Mouse (Mus musculus) bone marrow, adult 2 months (tissue): ENCODE measurements around the gene Arhgef3.

ENCODE experiments used
- CTCF ChIP-seq: fragments of 200-500 bp; IDR thresholded peaks from 2 replicates; pipeline ENCODE4 v1.5.1; 2011; ENCODE audit warnings: low read length, control low read depth; ENCODE audit not compliant: control insufficient read depth, insufficient read depth
- POLR2A ChIP-seq: fragments of 200-500 bp; IDR thresholded peaks from 2 replicates; pipeline ENCODE4 v1.6.1; 2011; ENCODE audit warnings: low read depth, mild to moderate bottlenecking, control low read depth, low read length, borderline replicate concordance; ENCODE audit not compliant: control insufficient read depth

DNA sequence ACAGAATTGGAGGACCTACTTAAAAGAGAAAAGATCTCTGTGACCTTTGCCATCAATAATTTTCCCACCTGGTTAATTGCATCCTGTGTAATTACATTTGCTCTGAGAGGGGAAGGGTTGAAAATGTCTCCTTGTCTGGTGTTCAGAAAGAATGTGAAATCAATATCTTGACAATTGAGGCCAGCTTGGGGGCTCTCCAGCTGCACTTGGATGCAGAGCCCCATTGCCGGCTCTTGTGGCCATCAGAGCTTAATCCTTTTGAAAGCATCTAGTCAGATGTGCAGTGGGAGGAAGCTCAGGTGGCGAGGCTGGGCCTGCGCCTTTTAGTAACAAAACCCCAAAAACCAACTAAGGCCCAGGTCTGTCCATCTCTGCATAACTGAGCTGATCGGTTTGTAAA lies 28.7 kb upstream of the Arhgef3 start:
- TF ChIP-seq POLR2A: no peak
- no peak for TF ChIP-seq CTCF
